Mouse (Mus musculus) E14TG2a.4 (cell line): ENCODE results near the gene Prex1.

Experiments
- CTCF ChIP-seq: conservative IDR thresholded peaks from 2 replicates; pipeline ENCODE4 v1.5.1; 2014; ENCODE audit warnings: low read length
- POU5F1 ChIP-seq: IDR thresholded peaks from 2 replicates; pipeline ENCODE4 v1.6.1; 2014; ENCODE audit warnings: low read length, borderline replicate concordance

DNA sequence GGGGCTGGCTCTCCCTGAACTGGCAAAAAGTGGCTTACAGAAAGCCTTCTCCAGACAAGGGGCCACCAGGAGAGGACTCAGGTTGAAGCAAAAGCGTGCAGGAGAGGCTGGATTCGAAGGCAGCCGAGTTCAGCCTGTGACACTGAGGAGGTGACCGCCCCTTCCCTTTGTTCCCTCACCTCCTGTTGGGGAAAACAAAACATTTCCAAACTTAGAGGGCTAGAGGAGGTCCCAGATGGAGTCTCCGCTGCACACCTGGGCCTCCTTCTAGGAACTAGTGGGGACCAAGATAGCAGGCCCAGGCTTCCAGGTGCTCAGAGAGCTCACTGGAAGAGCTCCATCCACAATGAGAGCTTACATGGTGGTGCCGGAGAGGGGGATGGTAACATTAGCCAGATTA, 161.0 kb downstream of the Prex1 start:
- TF ChIP-seq CTCF = no peak
- TF ChIP-seq POU5F1 = no peak
